26 mouse cellular contexts compared by ENCODE assay signal in the genomic region with DNA sequence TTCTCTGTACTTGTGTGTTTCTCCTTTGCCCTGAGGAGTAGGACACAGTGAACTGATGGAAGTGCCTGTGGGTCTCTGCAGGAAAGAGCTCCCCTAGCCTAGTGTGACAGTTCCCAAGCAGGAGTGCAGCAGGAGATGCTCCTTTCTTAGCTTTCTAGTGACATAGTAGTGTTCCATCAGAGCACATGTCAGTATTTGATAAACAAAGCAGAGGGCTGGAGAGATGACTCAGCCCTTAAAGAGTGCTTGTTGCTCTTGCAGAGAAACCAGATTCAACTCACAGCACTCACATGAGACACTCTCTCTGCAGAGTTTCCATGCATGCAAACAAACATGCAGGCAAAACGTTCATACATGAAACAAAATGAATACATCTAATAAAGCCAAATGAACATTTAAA. TPM values are rescaled to one million over a fixed set of nuclear protein-coding genes. Genes with fewer than 3 reads are reported as not detected.
DNase-seq lines count a peak whose midpoint lies in the region; ATAC-seq lines count a peak whose summit lies in the region.
"Had no signal": no experiment of that assay in that cellular context is flagged by ENCODE, and none has a peak within 500 bp of the region (broad histone marks: within the 10 kb centered on the region; RNA-seq: fewer than 3 reads in every experiment).

No protein-coding gene starts in this region.

- peaks cover 3% of the 10 kb centered on the region; the same call in 1 of the 2 replicates for H3K36me3 ChIP-seq in heart, embryonic 11.5 days (ENCODE audit: control insufficient read depth, insufficient read depth, low read length)
- peaks cover 56% of the 10 kb centered on the region for H3K36me3 ChIP-seq in liver, embryonic 15.5 days (replicated peaks)

- no peaks in the 10 kb centered on the region for H3K27me3 ChIP-seq in heart, embryonic 11.5 days (ENCODE audit: control insufficient read depth, insufficient read depth, low read length)
- no peaks in the 10 kb centered on the region for H3K27me3 ChIP-seq in liver, embryonic 15.5 days
- H3K27me3 ChIP-seq: embryonic facial prominence, embryonic 15.5 days; intestine, embryonic 15.5 days had no signal

- peaks cover 10% of the 10 kb centered on the region for H3K4me1 ChIP-seq in heart, embryonic 11.5 days (ENCODE audit: control insufficient read depth, insufficient read depth, low read length)
- H3K4me1 ChIP-seq in liver, embryonic 15.5 days (replicated peaks), result peaks cover 67% of the 10 kb centered on the region

- WGBS in heart, embryonic 11.5 days (ENCODE audit: insufficient replicate concordance), result 68% methylated on average over 1 of the region's 1 CpGs
- WGBS in liver, embryonic 15.5 days (ENCODE audit: insufficient replicate concordance), result 57% methylated on average over 1 of the region's 1 CpGs

- no peak for DNase-seq in heart, adult 9 months (ENCODE audit: low spot score in 2 of 2)
- DNase-seq in NIH3T3 (ENCODE audit: low read depth) (peak; percentile 58), adipocyte (ENCODE audit: low spot score) (no peak)
- no peak for DNase-seq in natural killer cell, adult 2 months (ENCODE audit: low spot score in 2 of 2)
- no peak for DNase-seq in layer of hippocampus, adult 9-11 months
- DNase-seq: adrenal gland, adult 8-10 months; cerebellum, adult 9-11 months; forebrain, postnatal 0 days; gastrocnemius, postnatal 25 days; heart, adult 18-20 months; kidney, adult 8-10 months; kidney, postnatal 25 days; layer of hippocampus, postnatal 36 days; lung, adult 2 months; lung, postnatal 36 days had no signal

- peak overlapping the region; percentile 38 for H3K4me2 ChIP-seq in heart, embryonic 11.5 days
- H3K4me2 ChIP-seq in liver, embryonic 15.5 days, result peak overlapping the region; percentile 70
- H3K4me2 ChIP-seq: embryonic facial prominence, embryonic 15.5 days; intestine, embryonic 15.5 days had no signal

- no peak overlapping the region for H3K4me3 ChIP-seq in heart, embryonic 11.5 days (ENCODE audit: low read depth, low read length)
- no peak overlapping the region for H3K4me3 ChIP-seq in liver, embryonic 15.5 days (replicated peaks)
- H3K4me3 ChIP-seq: embryonic facial prominence, embryonic 15.5 days; hindbrain, embryonic 10.5 days; intestine, embryonic 15.5 days; layer of hippocampus, adult 2 months; midbrain, embryonic 10.5 days; myocyte had no signal

- ATAC-seq in heart, embryonic 11.5 days (replicated peaks; ENCODE audit: insufficient number of reproducible peaks, low FRiP score, low TSS enrichment), result no peak
- ATAC-seq in erythroid progenitor cell, adult 5-6 weeks (replicated peaks; ENCODE audit: low FRiP score, poor library complexity, severe bottlenecking), result peak; percentile 36
- ATAC-seq in liver, embryonic 15.5 days (ENCODE audit: insufficient read depth), result 0 out of 2 replicates have a peak, but pooled peaks have one; percentile 4
- ATAC-seq: forebrain, postnatal 0 days; hindbrain, embryonic 16.5 days; intestine, embryonic 15.5 days; midbrain, embryonic 16.5 days had no signal

- H3K9ac ChIP-seq in heart, embryonic 11.5 days (ENCODE audit: low read depth, low read length), result no peak overlapping the region
- H3K9ac ChIP-seq in liver, embryonic 15.5 days, result peak overlapping the region; percentile 28; the same call in 1 of the 2 replicates
- H3K9ac ChIP-seq: embryonic facial prominence, embryonic 15.5 days; forebrain, postnatal 0 days; intestine, embryonic 15.5 days had no signal

- no peaks in the 10 kb centered on the region for H3K9me3 ChIP-seq in heart, embryonic 11.5 days (replicated peaks; ENCODE audit: control insufficient read depth, low read length)
- no peaks in the 10 kb centered on the region for H3K9me3 ChIP-seq in liver, embryonic 15.5 days (replicated peaks)
- H3K9me3 ChIP-seq: embryonic facial prominence, embryonic 15.5 days; hindbrain, embryonic 10.5 days; intestine, embryonic 15.5 days; midbrain, embryonic 10.5 days had no signal

- peak overlapping the region; percentile 47; the same call in 1 of the 2 replicates for H3K27ac ChIP-seq in heart, embryonic 11.5 days (ENCODE audit: low read depth, low read length)
- peak overlapping the region; percentile 89 for H3K27ac ChIP-seq in liver, embryonic 15.5 days (replicated peaks)
- H3K27ac ChIP-seq: embryonic facial prominence, embryonic 15.5 days; hindbrain, embryonic 10.5 days; intestine, embryonic 15.5 days; layer of hippocampus, adult 2 months; midbrain, embryonic 10.5 days had no signal

RNA-seq across cellular contexts. Expression of gene Asb1, which starts 4.9 kb away (rescaled TPM):
- polyA plus RNA-seq in heart, embryonic 11.5 days (2014; fragmentation: Nextera tagmentation; extraction: Ambion mirVana), result 8.9 and 9.1 TPM in 2 replicates
- 68.7 and 97.7 TPM in 2 replicates for total RNA-seq in erythroid progenitor cell, adult 5-6 weeks (2015; ENCODE audit: low replicate concordance)
- 126 and 169 TPM in 2 replicates for total RNA-seq in erythroid progenitor cell, adult 5-6 weeks (2017; ENCODE audit: low replicate concordance)
- 10.2 and 13.4 TPM in 2 replicates for polyA plus RNA-seq in liver, embryonic 15.5 days (2015; fragmentation: Nextera tagmentation; extraction: Ambion mirVana)

RNA-seq across cellular contexts. Expression of gene Traf3ip1, which starts 50.8 kb away (rescaled TPM):
- 2.6 and 4.3 TPM in 2 replicates for polyA plus RNA-seq in heart, embryonic 11.5 days (2014; fragmentation: Nextera tagmentation; extraction: Ambion mirVana)
- 0.84 and 3.6 TPM in 2 replicates for total RNA-seq in erythroid progenitor cell, adult 5-6 weeks (2015; ENCODE audit: low replicate concordance)
- 2.0 and 6.9 TPM in 2 replicates for total RNA-seq in erythroid progenitor cell, adult 5-6 weeks (2017; ENCODE audit: low replicate concordance)
- 1.8 and 2.1 TPM in 2 replicates for polyA plus RNA-seq in liver, embryonic 15.5 days (2015; fragmentation: Nextera tagmentation; extraction: Ambion mirVana)
